Mouse (Mus musculus) layer of hippocampus, adult 2 months (tissue): ENCODE data around the gene Rpl23. TPM values are rescaled to one million over a fixed set of nuclear protein-coding genes. Genes with fewer than 3 reads are reported as not detected.
"Not testable (repeated sequence)": the region's sequence is repeated elsewhere in the genome, so short reads cannot be mapped to it uniquely, and the experiment has no call there.

Experiments
- DNase-seq, 2 experiments: peaks; one replicate each; pipeline ENCODE4 v3.0.0; 2022; ENCODE audit warnings: low spot score in 2 of 2
- H3K27ac ChIP-seq: fragments of 200-600 bp; 2 replicates; pipeline ENCODE4 v1.8.1; 2022
- H3K4me3 ChIP-seq: fragments of 200-600 bp; 2 replicates; pipeline ENCODE4 v1.8.1; 2022; ENCODE audit warnings: mild to moderate bottlenecking
- CTCF ChIP-seq: fragments of 200-600 bp; conservative IDR thresholded peaks from 2 replicates; pipeline ENCODE4 v1.8.1; 2022; ENCODE audit warnings: antibody characterized with exemption, mild to moderate bottlenecking, moderate library complexity
- total RNA-seq, 2 experiments: library from RNA; stranded (reverse); gene quantifications; 2 replicates each; pipeline ENCODE4 v1.2.3; 2021

Rpl23 gene
- total RNA-seq, 2 experiments from 2014 or later: 361 to 374 TPM

DNA sequence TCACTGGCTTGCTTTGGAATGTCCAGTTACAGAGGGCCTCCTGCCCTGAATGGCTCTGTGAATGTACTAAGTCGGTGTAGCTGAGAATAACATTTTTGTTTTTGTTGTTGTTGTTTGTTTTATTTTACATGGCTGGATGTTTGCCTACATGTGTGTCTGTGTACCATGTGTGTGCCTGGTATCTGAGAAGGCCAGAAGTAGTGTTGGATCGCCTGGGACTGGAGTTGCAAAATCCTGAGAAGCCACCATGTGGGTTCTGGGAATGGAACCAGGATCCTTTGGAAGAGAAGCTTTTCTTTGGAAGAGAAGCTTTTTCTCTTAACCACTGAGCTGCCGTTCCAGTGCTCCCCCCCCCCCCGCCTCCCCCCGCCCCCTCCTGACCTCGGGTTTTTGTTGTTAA is 20.3 kb upstream of the Rpl23 start:
- H3K4me3 ChIP-seq: no peak overlapping the region; the same call in 1 of the 2 replicates
- no peak for DNase-seq
- TF ChIP-seq CTCF: no peak
- H3K27ac ChIP-seq: peak overlapping the region; percentile 99

DNA sequence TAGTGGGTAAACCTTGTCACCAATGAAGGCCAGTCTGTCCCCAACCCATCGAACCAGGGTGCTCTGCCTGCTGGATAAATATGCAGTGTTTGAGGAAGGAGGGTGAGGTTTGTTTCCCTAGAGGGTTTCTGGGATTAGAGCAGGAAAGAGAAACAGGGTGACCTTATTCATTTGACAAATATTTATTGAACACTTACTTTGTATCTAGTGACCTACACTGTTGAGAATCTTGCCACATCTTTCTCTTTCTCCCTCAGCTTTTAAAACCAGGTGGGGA is 19.9 kb upstream of the Rpl23 start:
- Histone ChIP-seq H3K4me3 (no peak overlapping the region; the same call in 1 of the 2 replicates), H3K27ac (peak overlapping the region; percentile 99)
- TF ChIP-seq CTCF: no peak
- no peak for DNase-seq

DNA sequence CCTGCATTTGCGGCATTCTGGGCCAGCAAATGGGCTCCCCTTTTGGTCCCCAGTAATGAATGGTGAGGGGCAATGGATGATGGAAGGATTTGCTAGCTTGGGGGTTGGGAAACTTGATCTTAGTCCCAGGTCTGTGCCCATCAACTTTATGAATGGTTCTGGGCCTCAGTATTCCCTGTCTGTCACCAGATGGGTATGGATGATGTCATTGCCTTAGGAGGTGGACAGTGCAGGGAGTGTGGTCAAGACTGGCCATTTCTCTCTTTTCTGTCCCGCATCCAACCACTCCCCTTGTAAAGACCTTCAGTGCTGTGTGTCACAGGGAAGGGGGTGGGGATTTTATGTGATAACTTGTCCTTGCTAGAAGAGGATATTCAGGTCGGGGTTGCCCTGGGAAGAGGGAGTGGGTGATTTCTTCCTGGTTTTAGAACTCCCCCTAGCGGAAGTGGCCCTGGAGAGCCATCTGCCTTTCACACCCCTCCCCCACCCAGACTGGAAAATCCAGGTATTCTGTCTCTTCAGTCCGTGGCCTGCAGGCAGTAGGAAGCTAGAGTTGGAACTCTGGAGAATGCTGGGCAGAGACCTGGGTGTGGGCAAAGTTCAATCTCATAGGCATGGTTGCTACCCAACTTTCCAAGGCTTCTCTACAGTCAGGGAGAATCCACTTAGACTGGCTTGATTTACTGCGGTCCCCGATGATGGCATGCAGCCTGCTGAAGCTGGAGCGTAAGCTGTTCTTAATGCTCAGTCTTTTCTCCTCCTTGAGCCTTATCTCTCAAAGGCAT is 19.4 kb upstream of the Rpl23 start:
- peak in 1 of 2 experiments; percentile 57 for DNase-seq
- TF ChIP-seq CTCF: peak; percentile 75
- Histone ChIP-seq H3K27ac (peak overlapping the region; percentile 99), H3K4me3 (peak overlapping the region; percentile 74)

DNA sequence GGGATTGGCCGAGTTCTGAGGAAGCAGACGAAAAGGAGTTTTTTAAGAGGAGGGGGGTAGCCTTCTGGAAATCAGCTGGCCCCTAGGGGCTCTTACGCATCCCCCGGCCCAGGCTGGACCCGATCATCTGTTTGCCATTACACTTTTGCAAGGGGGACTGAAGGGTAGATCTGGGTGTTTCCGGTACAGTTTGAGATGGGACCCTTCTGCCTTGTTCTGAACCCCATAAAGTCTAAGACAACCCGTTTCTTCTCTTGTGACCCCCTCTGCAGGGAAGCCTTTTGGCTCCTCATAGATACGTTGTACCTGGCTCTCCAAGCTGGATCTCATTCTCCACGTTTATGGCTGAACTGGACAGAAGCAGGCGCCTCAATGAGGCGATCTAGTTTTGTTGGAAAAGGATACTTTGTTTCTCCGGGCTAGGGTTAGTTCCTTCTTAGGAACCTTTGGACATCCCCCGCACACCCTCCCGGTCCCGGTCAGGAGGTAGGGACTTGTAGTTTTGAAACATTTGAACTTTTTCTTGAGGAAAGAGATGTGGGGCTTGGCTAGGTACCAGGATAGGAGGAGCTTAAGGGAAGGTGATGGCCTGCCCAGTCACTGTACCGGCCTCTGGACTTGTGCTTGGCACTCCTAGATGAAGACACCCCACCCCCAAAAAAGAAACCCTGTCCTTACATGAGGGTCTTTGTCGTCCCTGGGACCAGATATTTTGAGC is 18.6 kb upstream of the Rpl23 start:
- no peak for TF ChIP-seq CTCF
- H3K27ac ChIP-seq: peak overlapping the region; percentile 99
- H3K4me3 ChIP-seq: peak overlapping the region; percentile 74
- DNase-seq: no peak

DNA sequence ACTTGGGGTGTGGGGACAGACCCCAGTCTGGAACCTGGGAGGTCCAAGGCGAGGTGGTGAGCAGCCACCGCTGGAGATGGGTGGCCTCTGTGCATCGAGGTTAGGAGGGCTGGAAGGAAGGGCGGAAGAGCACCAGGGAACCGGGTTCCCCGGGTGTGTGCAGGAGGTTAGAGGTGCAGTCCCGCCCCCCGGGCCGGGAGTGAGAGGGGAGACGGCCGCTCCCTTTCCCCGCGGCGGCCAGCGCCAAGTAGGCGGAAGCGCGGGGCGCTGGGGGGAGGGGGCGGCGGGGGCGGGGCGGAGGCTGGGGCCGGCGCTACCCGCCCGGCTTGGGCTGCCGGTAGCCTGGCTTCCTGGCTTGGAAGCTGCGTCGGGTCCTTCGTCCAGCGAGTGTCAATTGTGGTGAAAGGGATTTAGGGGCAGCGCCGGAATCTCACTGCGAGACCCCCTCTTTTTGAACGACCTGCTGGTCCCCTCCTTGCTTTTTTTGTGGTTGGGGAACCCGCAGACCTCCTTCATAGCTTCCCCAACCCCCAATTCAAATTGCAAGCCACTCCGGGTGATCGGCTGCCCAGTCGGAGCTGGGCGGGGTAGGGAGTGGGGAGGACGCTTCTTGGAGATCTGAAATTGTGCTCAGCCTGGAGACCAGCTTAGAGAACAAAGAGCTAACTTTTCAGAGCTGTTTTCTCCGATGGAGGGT is 17.9 kb upstream of the Rpl23 start:
- no peak for TF ChIP-seq CTCF
- peak overlapping the region; percentile 99 for H3K27ac ChIP-seq
- DNase-seq: no peak
- H3K4me3 ChIP-seq: peak overlapping the region; percentile 74

DNA sequence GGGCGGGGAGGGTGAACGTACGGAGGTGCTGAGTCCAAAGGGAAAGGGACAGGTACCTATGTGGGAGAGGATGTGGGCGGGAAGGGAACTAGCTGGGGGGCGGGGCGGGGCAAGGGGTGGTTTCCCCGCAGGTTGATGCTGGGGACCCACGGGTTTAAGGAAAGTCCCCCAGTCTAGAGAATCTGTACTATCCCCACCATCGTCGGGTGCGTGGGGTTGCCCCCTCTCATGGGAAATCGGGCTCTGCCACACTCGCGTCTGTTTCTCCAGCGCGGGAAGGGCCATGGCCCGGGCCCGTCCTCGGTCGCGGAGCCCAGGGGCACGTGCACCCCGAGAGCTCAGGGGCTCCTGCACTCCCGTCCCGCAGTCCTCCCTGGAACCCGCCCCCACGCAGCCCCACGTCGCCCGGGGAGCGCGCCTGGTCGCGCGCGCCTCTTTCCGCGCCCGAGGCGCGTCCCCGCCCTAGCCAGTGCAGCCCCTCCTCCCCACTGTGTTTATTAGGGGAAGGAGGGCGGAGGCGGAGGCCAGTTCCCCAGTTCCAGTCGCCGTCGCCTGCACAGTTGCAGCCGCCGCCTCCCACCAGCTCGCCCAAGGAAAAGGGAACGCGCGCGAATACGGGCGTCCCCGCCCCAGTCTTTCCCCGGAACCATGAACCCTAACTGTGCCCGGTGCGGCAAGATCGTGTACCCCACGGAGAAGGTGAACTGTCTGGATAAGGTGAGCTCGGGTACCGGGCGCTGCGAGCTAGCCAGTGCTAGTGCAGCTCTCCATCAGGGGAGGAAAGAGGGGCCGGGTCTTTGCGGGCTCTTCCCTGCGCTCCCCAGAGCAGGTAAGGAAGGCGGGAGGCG is 17.1 kb upstream of the Rpl23 start:
- H3K4me3 ChIP-seq: peak overlapping the region; percentile 74
- peak; percentile 90 to 94 for DNase-seq
- peak overlapping the region; percentile 99 for H3K27ac ChIP-seq
- no peak for TF ChIP-seq CTCF

DNA sequence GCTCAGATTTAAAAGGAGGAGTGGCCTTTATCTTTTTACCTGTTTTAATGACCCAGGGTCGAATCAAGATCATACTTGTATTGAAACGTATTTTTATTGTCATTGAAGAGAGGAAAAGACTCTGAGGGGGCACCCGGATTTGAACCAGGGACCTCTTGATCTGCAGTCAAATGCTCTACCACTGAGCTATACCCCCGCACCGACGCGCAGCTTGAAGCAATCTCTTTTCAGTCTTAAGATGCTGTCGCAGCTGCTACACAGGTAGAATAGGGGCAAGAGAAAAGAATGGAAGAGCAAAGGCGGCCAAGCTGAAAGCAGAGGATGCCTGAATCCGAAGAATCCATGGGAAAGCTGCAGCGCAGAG is 16.5 kb upstream of the Rpl23 start, which contains the start of gene Lasp1:
Lasp1 (plus strand) TSS at position 219 of the 364 bp plus-strand sequence.
- no peak for TF ChIP-seq CTCF
- H3K4me3 ChIP-seq: peak within 1 kb of the TSS; percentile 74
- DNase-seq: peak; percentile 89 to 94

DNA sequence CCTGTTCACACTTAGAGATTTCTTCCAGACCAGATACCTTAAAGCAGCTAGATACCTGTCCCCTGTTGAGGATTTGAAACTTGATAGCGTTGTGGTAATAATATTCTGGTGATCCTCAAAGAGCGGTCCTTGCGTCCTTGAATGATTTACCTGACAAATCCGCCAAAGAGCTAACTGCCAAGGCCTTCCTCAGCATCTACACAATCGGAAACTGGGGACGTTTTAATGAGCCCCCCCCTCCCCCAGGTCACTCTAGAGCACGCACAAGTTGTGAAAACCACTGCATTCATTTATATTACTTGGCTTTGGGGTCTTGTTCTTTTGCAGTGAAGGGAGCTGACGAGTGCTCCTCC is 15.8 kb upstream of the Rpl23 start:
- no peak overlapping the region for H3K4me3 ChIP-seq
- no peak for DNase-seq
- no peak for TF ChIP-seq CTCF
- no peak overlapping the region for H3K27ac ChIP-seq

More for the DNA sequence above, 16.5 kb upstream of the Rpl23 start, which contains the start of gene Lasp1:
- peak within 1 kb of the TSS; percentile 99 for H3K27ac ChIP-seq

DNA sequence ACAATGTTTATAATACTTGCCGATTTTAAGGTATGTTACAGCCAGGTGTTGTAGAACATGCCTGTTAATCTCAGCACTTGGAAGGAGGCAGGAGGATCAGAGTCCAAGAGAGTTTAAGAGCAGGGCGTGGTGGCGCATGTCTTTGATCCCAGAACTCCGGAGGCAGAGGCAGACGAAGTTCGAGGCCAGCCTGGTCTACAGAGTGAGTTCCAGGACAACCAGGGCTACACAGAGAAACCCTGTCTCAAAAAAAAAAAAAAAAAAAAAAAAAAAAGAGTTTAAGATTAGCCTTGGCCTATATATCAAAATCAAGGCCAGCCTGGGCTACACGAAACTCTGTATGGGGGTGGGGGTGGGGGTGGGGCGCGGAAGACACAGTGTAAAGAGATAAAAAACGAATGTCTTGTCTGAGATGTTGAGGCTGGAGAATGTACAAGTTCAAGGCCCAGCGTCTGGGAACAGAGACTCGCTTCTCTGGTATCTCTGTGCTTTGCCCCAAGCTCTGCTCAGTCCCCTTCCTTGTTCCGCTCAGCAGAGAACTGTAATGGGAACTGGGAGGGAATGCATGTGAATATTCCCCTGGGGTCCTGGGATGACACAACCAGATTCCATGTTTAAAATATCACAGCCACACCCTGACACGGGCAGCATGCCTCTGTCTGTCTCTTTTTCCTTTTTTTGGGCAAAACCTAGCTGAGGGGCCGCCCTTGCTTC is 15.3 kb upstream of the Rpl23 start:
- Histone ChIP-seq H3K27ac (peak overlapping the region; percentile 53; the same call in 1 of the 2 replicates), H3K4me3 (no peak overlapping the region)
- TF ChIP-seq CTCF: no peak
- no peak for DNase-seq

DNA sequence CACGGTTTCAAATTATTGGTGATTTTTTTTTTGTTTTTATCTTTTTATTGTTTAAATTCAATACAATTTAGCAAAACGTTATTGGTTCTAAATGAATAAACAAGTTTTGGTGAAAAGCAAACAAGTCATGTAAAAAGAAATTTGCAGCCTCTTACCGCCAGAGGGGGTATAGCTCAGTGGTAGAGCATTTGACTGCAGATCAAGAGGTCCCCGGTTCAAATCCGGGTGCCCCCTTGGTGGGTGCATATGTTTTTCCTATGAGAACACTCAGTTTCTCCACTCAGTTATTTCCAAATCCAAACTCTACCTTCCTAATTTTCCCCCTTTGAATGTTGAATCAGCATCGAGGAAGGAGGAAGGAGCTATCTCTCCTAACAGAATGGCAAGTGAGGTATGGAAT is 14.7 kb upstream of the Rpl23 start:
- Histone ChIP-seq H3K4me3 (peak overlapping the region; percentile 44), H3K27ac (peak overlapping the region; percentile 53; the same call in 1 of the 2 replicates)
- DNase-seq: peak; percentile 86
- TF ChIP-seq CTCF: peak; percentile 69

DNA sequence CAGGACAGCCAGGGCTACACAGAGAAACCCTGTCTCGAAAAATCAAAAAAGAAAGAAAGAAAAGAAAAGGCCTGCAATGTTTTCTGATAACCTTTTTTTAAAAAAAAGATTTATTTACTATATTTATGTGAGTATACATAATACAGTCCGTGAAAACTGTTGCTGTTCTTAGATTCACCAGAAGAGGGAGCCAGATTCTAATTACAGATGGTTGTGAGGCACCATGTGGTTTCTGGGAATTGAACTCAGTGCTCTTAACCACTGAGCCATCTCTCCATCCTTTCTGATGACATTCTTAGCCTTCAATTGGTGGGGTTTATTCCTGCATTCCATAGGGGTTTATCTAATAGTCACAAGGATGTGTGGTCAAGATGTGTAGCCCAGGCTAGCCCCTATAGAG is 10.9 kb upstream of the Rpl23 start:
- no peak overlapping the region for H3K27ac ChIP-seq
- DNase-seq: peak in 1 of 2 experiments; percentile 55
- no peak overlapping the region for H3K4me3 ChIP-seq
- peak; percentile 91 for TF ChIP-seq CTCF

DNA sequence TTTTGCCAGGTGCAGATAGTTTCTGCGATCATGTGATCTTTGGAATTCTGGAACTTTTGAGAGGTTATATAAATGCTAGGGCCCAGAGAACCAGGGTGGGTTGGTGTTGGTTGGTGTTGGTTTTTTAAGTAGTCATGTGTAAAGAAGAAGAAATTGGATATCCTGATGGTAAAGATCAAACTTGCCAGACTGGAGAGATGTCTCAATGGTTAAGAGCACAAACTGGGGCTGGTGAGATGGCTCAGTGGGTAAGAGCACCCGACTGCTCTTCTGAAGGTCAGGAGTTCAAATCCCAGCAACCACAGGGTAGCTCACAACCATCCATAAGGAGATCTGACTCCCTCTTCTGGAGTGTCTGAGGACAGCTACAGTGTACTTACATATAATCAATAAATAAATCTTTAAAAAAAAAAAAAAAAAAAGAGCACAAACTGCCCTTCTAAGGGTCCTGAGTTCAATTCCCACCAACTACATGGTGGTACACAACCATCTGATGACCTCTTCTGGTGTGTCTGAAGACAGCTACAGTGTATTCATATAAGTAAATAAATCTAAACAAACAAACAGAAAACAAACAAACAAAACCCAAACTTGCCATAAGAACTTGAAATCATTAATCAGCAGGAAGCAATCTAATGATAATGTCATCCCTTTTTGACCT is 8.7 kb upstream of the Rpl23 start:
- DNase-seq, H3K27ac ChIP-seq, H3K4me3 ChIP-seq: not testable (repeated sequence)
